ENCODE assay signal across 20 mouse cellular contexts in genomic region chr15:26693075-26693474, GRCm38 (mm10).
"Had no signal": no experiment of that assay in that cellular context is flagged by ENCODE, and none has a peak within 500 bp of the region (broad histone marks: within the 10 kb centered on the region; RNA-seq: fewer than 3 reads in every experiment).

No protein-coding gene starts in this region.

- H3K36me3 ChIP-seq: lung, embryonic 15.5 days; midbrain, embryonic 10.5 days; midbrain, embryonic 12.5 days; neural tube, embryonic 13.5 days; neural tube, embryonic 15.5 days; stomach, embryonic 15.5 days had no signal

- H3K9ac ChIP-seq: liver, postnatal 0 days; lung, embryonic 15.5 days; midbrain, embryonic 12.5 days; neural tube, embryonic 13.5 days; neural tube, embryonic 15.5 days; stomach, embryonic 15.5 days had no signal

- H3K27ac ChIP-seq: lung, embryonic 15.5 days; macrophage; midbrain, embryonic 10.5 days; midbrain, embryonic 12.5 days; neural tube, embryonic 13.5 days; neural tube, embryonic 15.5 days; stomach, embryonic 15.5 days; stomach, postnatal 0 days had no signal

- DNase-seq: liver, postnatal 0 days; lung, postnatal 14 days; lung, postnatal 36 days; midbrain, embryonic 14.5 days; retina, postnatal 1 day; right cerebral cortex, adult 18-20 months; thymus, adult 2 months; thymus, postnatal 25 days; thymus, postnatal 4 days had no signal

- H3K4me1 ChIP-seq: midbrain, embryonic 10.5 days; stomach, embryonic 15.5 days had no signal

- H3K9me3 ChIP-seq: lung, embryonic 15.5 days; midbrain, embryonic 10.5 days; midbrain, embryonic 12.5 days; neural tube, embryonic 13.5 days; neural tube, embryonic 15.5 days; stomach, embryonic 15.5 days had no signal

- H3K27me3 ChIP-seq: lung, embryonic 15.5 days; midbrain, embryonic 12.5 days; neural tube, embryonic 13.5 days; neural tube, embryonic 15.5 days; stomach, embryonic 15.5 days had no signal

- H3K4me3 ChIP-seq: lung, embryonic 15.5 days; midbrain, embryonic 10.5 days; midbrain, embryonic 12.5 days; myocyte; neural tube, embryonic 13.5 days; neural tube, embryonic 15.5 days; stomach, embryonic 15.5 days had no signal

- H3K4me2 ChIP-seq: lung, embryonic 15.5 days; midbrain, embryonic 12.5 days; neural tube, embryonic 13.5 days; neural tube, embryonic 15.5 days; stomach, embryonic 15.5 days had no signal

- ATAC-seq: liver, postnatal 0 days; lung, postnatal 0 days; midbrain, embryonic 16.5 days had no signal
